Mouse (Mus musculus) erythroblast, embryonic 14.5 days (primary cell): ENCODE measurements around the gene Fam186b. TPM values are rescaled to one million over a fixed set of nuclear protein-coding genes. Genes with fewer than 3 reads are reported as not detected.

ENCODE experiments used
- H3K27me3 ChIP-seq: 2 replicates; pipeline ENCODE4 v1.6.1; 2012; ENCODE audit warnings: inconsistent platforms; ENCODE audit not compliant: control insufficient read depth
- H3K36me3 ChIP-seq: 2 replicates; pipeline ENCODE4 v1.6.1; 2012; ENCODE audit warnings: mild to moderate bottlenecking, inconsistent platforms; ENCODE audit not compliant: control insufficient read depth
- H3K4me1 ChIP-seq: 2 replicates; pipeline ENCODE4 v1.6.1; 2012; ENCODE audit warnings: inconsistent platforms; ENCODE audit not compliant: control insufficient read depth
- H3K4me3 ChIP-seq: replicated peaks from 2 replicates; pipeline ENCODE3; 2012; ENCODE audit warnings: moderate library complexity, mild to moderate bottlenecking, inconsistent platforms
- H3K9me3 ChIP-seq: 2 replicates; pipeline ENCODE4 v1.6.1; 2012; ENCODE audit warnings: low read length, inconsistent platforms, mixed read lengths; ENCODE audit not compliant: control insufficient read depth
- GATA1 ChIP-seq: IDR thresholded peaks from 2 replicates; pipeline ENCODE4 v1.6.1; 2012; ENCODE audit warnings: low read length, inconsistent platforms, mixed read lengths
- TAL1 ChIP-seq: IDR thresholded peaks from 3 replicates; pipeline ENCODE4 v1.6.1; 2012; ENCODE audit warnings: low read length, inconsistent platforms, mixed read lengths
- polyA plus RNA-seq: library from polyadenylated mRNA; stranded (reverse); fragments of >175 nt; gene quantifications from 2 replicates; pipeline ENCODE4 v1.2.3, GENCODE M21; 2012

Fam186b gene
- polyA plus RNA-seq, 1 experiment = not detected

DNA sequence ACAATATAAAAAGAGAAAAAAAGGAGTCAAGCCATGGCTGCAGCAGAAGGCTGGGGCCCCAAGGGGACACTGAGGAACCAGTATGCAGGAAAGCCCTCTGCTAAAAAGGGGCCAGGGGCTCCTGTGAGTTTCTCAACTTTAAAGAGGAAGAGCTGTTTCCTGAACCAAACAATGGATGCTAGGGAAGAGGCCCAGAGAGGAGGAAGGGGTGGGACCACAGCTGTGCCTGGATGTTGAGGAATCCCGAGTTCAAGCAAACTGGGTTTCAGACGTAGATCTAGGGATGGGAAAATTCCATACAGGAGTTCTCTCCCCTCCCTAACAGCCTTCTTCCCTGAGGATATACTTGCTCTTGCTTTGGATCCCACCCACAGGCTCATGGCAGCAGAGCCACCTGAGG lies 30.7 kb upstream of the Fam186b start:
- Histone ChIP-seq H3K9me3 (no peaks in the 10 kb centered on the region), H3K4me3 (no peak overlapping the region), H3K36me3 (peaks cover 3% of the 10 kb centered on the region; the same call in 1 of the 2 replicates), H3K4me1 (no peaks in the 10 kb centered on the region; the same call in 1 of the 2 replicates), H3K27me3 (no peaks in the 10 kb centered on the region)
- no peak for TF ChIP-seq GATA1
- no peak for TF ChIP-seq TAL1

DNA sequence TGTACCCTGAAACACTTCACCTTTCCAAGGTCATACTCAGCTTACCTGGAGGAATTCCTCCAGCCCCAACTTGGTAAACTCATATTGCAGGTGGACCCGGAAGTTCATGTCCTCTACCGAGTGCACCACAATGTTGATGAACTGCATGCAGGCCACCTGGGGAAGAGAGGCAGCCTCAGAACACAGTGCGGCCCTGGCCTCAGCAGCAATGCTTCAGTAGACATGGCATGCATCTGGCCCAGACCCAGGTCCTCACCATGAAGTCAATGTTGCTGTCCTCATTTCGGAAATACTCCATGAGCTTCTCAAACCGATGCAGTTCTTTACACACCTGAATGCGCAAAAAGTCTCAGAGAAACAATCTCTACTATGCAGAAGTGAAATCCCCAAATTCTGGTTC lies 29.9 kb upstream of the Fam186b start:
- H3K27me3 ChIP-seq = no peaks in the 10 kb centered on the region
- peaks cover 4% of the 10 kb centered on the region; the same call in 1 of the 2 replicates for H3K36me3 ChIP-seq
- H3K4me1 ChIP-seq = no peaks in the 10 kb centered on the region; the same call in 1 of the 2 replicates
- no peaks in the 10 kb centered on the region for H3K9me3 ChIP-seq
- TF ChIP-seq GATA1 (no peak), TAL1 (no peak)
- no peak overlapping the region for H3K4me3 ChIP-seq

DNA sequence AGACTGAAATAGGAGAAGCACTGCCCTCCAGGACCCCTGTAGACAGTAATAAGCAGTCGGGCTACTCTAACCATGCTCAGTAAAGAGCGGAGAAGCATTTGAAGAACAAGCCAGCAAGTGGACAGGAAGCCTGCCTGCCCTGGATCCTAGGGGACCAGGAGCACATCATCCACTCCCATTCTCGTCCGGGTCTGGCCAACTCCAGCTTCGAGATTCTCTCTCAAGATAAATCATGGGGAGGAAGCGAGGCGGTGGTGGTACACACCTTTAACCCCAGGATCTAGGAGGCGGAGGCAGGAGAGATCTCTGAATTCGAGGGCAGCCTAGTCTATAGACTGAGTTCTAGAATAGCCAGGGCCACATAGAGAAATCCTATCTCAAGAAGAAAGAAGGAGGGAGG lies 28.5 kb upstream of the Fam186b start:
- H3K36me3 ChIP-seq = peaks cover 6% of the 10 kb centered on the region; the same call in 1 of the 2 replicates

DNA sequence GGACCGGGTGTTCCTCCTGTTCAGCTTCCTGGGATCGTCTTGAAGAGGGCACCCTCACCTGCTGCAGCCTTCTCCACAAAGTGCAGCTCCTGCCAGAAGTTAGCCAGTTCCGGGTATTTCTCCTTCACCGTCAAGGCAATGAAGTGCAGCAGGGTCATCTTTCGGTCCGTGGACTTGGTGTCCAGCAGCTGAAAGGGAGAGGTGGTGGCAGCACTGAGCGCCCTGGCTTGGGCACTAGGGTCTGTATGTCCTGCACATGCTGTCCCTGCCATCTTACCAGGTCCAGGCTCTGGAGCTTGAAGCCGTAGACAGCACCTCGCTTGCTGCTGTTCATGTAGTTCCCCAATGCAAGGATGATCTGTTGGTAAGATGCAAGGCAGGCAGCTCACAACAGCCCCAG lies 25.3 kb upstream of the Fam186b start:
- TF ChIP-seq TAL1 (no peak), GATA1 (no peak)
- no peaks in the 10 kb centered on the region for H3K4me1 ChIP-seq

More for the DNA sequence above, 28.5 kb upstream of the Fam186b start:
- Histone ChIP-seq H3K27me3 (no peaks in the 10 kb centered on the region), H3K4me1 (no peaks in the 10 kb centered on the region), H3K9me3 (no peaks in the 10 kb centered on the region), H3K4me3 (no peak overlapping the region)
- TF ChIP-seq GATA1 (no peak), TAL1 (no peak)

DNA sequence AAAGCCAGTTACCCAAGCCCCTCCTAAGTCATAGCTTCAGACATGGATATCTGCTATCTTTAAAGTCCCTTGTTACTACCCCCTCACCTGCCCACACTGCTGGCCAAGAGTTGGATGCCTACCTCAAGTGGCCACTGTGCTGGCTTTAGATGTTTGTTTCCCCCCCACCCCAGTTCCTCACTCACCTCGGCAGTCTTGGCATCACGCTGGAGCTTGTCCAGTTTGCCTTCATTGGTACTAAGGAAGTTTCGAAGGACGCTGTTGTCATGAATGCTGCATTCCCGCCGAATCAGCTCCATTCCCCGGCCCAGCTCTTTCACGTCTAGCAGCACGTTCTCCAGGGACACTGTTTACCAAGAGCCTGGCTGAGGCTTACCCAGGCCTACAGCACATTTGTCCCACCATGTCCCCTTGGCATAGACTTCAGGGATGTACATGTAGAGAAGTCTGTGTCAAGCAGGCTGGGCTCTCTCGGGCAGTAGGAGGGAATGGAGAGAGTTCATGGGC lies 24.5 kb upstream of the Fam186b start:
- no peak for TF ChIP-seq TAL1
- TF ChIP-seq GATA1 = no peak
- peaks cover 10% of the 10 kb centered on the region; the same call in 1 of the 2 replicates for H3K36me3 ChIP-seq
- H3K27me3 ChIP-seq = no peaks in the 10 kb centered on the region
- no peaks in the 10 kb centered on the region for H3K9me3 ChIP-seq
- no peak overlapping the region for H3K4me3 ChIP-seq
- no peaks in the 10 kb centered on the region for H3K4me1 ChIP-seq

More for the DNA sequence above, 25.3 kb upstream of the Fam186b start:
- Histone ChIP-seq H3K9me3 (no peaks in the 10 kb centered on the region), H3K27me3 (no peaks in the 10 kb centered on the region), H3K4me3 (no peak overlapping the region), H3K36me3 (peaks cover 10% of the 10 kb centered on the region; the same call in 1 of the 2 replicates)

DNA sequence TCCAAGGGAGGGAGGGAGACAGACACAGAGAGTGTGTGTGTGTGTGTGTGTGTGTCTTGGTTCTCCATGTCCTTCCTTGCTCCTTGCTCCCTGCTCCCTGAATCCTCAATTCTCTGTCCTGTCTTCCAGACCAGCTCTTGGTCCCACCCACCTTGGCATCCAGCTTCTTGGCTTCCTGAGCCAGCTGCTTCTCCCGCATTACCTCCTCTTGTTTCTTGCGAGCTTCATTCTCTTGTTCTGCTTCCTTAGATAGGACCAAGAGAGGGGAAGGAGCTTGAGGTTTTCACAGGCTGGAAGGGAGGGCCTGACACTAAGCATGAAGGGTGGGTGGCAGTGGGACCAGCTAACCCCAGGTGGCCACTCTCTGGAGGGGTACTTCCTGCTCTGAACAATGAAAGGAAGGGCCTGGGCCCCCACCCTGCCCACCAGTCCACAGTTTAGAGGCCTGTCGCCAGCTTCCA lies 23.8 kb upstream of the Fam186b start:
- Histone ChIP-seq H3K4me1 (no peaks in the 10 kb centered on the region), H3K9me3 (no peaks in the 10 kb centered on the region), H3K4me3 (no peak overlapping the region), H3K36me3 (peaks cover 12% of the 10 kb centered on the region; the same call in 1 of the 2 replicates), H3K27me3 (no peaks in the 10 kb centered on the region)
- no peak for TF ChIP-seq TAL1
- TF ChIP-seq GATA1 = no peak

DNA sequence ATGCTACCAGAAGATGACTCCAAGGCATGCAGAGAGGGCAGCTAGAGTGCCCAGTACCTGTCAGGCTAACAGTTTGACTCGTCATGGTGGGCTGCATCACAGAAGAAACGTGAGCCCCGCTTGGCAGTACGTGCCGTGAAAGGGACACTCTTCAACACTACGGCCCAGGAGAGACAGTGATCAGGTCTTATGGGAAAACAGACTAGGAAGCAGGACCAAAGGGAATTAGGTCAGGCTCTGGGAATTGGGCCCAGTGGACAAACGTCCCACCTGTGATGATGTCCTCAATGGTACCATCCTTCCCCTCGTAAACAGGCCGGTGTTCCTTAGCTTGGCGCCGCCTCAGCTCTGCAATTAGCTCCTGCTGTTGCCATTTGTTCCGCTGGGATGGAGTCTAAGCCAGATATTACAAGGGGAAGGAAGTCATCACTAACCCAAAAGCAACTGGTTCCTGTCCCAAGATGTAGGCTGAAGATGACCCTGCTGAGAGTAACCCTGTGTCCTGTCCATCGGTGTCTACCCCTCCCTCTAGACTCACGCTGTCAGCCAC lies 23.2 kb upstream of the Fam186b start:
- Histone ChIP-seq H3K4me1 (no peaks in the 10 kb centered on the region), H3K9me3 (no peaks in the 10 kb centered on the region), H3K4me3 (no peak overlapping the region), H3K27me3 (no peaks in the 10 kb centered on the region), H3K36me3 (peaks cover 12% of the 10 kb centered on the region; the same call in 1 of the 2 replicates)
- no peak for TF ChIP-seq GATA1
- no peak for TF ChIP-seq TAL1

DNA sequence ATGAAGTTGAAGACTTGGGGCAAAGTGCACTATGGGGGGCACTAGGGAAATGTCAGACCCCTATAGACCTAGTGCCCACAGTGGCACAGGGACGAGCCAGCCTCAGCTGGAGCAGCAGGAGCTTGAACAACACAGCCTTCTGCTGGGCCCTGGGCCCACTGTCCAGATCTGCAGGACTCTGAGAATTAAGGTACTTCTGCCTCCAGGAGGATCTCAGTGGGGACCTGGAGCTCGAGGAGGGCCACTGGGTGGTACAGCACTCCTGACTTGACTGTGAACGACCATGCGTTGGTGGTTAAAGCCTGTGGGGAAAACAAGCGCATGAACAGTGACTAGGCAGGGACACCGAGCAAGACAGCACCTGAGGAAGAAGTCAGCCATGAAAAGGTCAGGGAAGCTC lies 22.4 kb upstream of the Fam186b start:
- no peaks in the 10 kb centered on the region for H3K27me3 ChIP-seq
- H3K36me3 ChIP-seq = peaks cover 12% of the 10 kb centered on the region; the same call in 1 of the 2 replicates
- H3K9me3 ChIP-seq = no peaks in the 10 kb centered on the region
- H3K4me1 ChIP-seq = no peaks in the 10 kb centered on the region
- TF ChIP-seq GATA1 (no peak), TAL1 (no peak)
- no peak overlapping the region for H3K4me3 ChIP-seq

DNA sequence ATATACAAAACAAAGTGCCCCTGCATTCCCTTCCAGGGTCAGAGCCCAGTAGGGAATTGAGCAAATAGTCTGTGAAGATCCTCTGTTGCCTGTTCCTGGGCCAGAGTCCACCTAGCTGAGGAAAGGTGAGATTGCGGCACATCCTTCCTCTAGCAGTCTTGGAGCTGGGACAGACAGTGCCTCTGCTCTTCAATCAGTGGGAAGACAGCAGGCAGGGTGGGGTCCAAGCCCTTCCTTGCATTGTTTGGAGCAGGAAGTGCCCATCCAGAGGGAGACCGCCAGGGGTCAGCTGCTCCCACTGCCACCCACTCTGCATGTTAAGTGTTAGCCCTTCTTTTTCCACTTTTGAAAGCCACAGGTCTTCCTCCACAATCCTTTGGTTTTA lies 21.6 kb upstream of the Fam186b start:
- Histone ChIP-seq H3K27me3 (no peaks in the 10 kb centered on the region), H3K9me3 (no peaks in the 10 kb centered on the region), H3K36me3 (peaks cover 12% of the 10 kb centered on the region; the same call in 1 of the 2 replicates), H3K4me3 (no peak overlapping the region), H3K4me1 (no peaks in the 10 kb centered on the region)
- TF ChIP-seq TAL1 (no peak), GATA1 (no peak)
